Mouse (Mus musculus): ENCODE measurements at regions not wholly inside any gene's neighbourhood (a gene's known extent, or its start where the extent isn't known, plus 50 kb on each side); places are given as distances from the start of the nearest gene placed in this dataset.

- Histone ChIP-seq H3K27me3 (no peaks in the 10 kb centered on the region), H3K4me3 (no peak overlapping the region), H3K9me3 (no peaks in the 10 kb centered on the region), H3K36me3 (no peaks in the 10 kb centered on the region), H3K4me2 (no peak overlapping the region), H3K9ac (no peak overlapping the region), H3K27ac (no peak overlapping the region), H3K4me1 (replicated peaks) (no peaks in the 10 kb centered on the region)
- no peak for ATAC-seq (ENCODE audit: low FRiP score)
- WGBS, result 87% methylated on average over 10 of the region's 10 CpGs
Observed at GRCm38 (mm10) chr10:118739849-118740481, 130.0 kb downstream of the Dyrk2 start.

GRCm38 (mm10) chr10:118743831-118744230, 126.2 kb downstream of the Dyrk2 start:
- 93% methylated on average over 9 of the region's 9 CpGs for WGBS
- no peaks in the 10 kb centered on the region for H3K27me3 ChIP-seq
- no peak overlapping the region for H3K27ac ChIP-seq
- no peaks in the 10 kb centered on the region for H3K36me3 ChIP-seq
- ATAC-seq (ENCODE audit: low FRiP score), result no peak
- H3K4me3 ChIP-seq, result no peak overlapping the region
- H3K4me1 ChIP-seq (replicated peaks), result peaks cover 7% of the 10 kb centered on the region
- H3K4me2 ChIP-seq, result no peak overlapping the region
- H3K9ac ChIP-seq, result no peak overlapping the region
- no peaks in the 10 kb centered on the region for H3K9me3 ChIP-seq

- H3K27me3 ChIP-seq, result no peaks in the 10 kb centered on the region
- H3K9ac ChIP-seq, result no peak overlapping the region
- H3K27ac ChIP-seq, result no peak overlapping the region
- ATAC-seq (ENCODE audit: low FRiP score), result no peak
- 55% methylated on average over 4 of the region's 4 CpGs for WGBS
- no peak overlapping the region for H3K4me2 ChIP-seq
- H3K4me1 ChIP-seq (replicated peaks), result peaks cover 7% of the 10 kb centered on the region
- no peaks in the 10 kb centered on the region for H3K36me3 ChIP-seq
- H3K9me3 ChIP-seq, result no peaks in the 10 kb centered on the region
- H3K4me3 ChIP-seq, result no peak overlapping the region
Observed at GRCm38 (mm10) chr10:118746719-118747395, 123.2 kb downstream of the Dyrk2 start.

GRCm38 (mm10) chr10:118749039-118749438, 121.0 kb downstream of the Dyrk2 start:
- no peaks in the 10 kb centered on the region for H3K36me3 ChIP-seq
- no peak overlapping the region for H3K4me2 ChIP-seq
- H3K4me3 ChIP-seq, result no peak overlapping the region
- H3K27ac ChIP-seq, result no peak overlapping the region
- ATAC-seq (ENCODE audit: low FRiP score), result no peak
- 88% methylated on average over 1 of the region's 1 CpGs for WGBS
- no peaks in the 10 kb centered on the region for H3K9me3 ChIP-seq
- peaks cover 7% of the 10 kb centered on the region for H3K4me1 ChIP-seq (replicated peaks)
- no peak overlapping the region for H3K9ac ChIP-seq
- H3K27me3 ChIP-seq, result no peaks in the 10 kb centered on the region

- Histone ChIP-seq H3K9ac (no peak overlapping the region), H3K4me2 (no peak overlapping the region), H3K4me1 (replicated peaks) (peaks cover 7% of the 10 kb centered on the region), H3K9me3 (no peaks in the 10 kb centered on the region), H3K27me3 (no peaks in the 10 kb centered on the region), H3K27ac (no peak overlapping the region), H3K36me3 (no peaks in the 10 kb centered on the region), H3K4me3 (no peak overlapping the region)
- no peak for ATAC-seq (ENCODE audit: low FRiP score)
- WGBS, result 65% methylated on average over 6 of the region's 6 CpGs
Observed at GRCm38 (mm10) chr10:118749756-118750155, 120.3 kb downstream of the Dyrk2 start.

GRCm38 (mm10) chr10:118751110-118751509, 118.9 kb downstream of the Dyrk2 start:
- ATAC-seq (ENCODE audit: low FRiP score), result no peak
- no peak overlapping the region for H3K9ac ChIP-seq
- H3K9me3 ChIP-seq, result no peaks in the 10 kb centered on the region
- no peak overlapping the region for H3K4me2 ChIP-seq
- H3K36me3 ChIP-seq, result no peaks in the 10 kb centered on the region
- H3K27ac ChIP-seq, result no peak overlapping the region
- WGBS, result 89% methylated on average over 2 of the region's 2 CpGs
- H3K4me3 ChIP-seq, result no peak overlapping the region
- H3K27me3 ChIP-seq, result no peaks in the 10 kb centered on the region
- peaks cover 7% of the 10 kb centered on the region for H3K4me1 ChIP-seq (replicated peaks)

- WGBS, result 76% methylated on average over 5 of the region's 5 CpGs
Observed at GRCm38 (mm10) chr10:118753061-118753775, 116.8 kb downstream of the Dyrk2 start.

GRCm38 (mm10) chr10:118754791-118755190, 115.2 kb downstream of the Dyrk2 start:
- WGBS, result 90% methylated on average over 13 of the region's 13 CpGs
- H3K4me2 ChIP-seq, result no peak overlapping the region

More at GRCm38 (mm10) chr10:118753061-118753775, 116.8 kb downstream of the Dyrk2 start:
- no peak for ATAC-seq (ENCODE audit: low FRiP score)
- Histone ChIP-seq H3K27me3 (no peaks in the 10 kb centered on the region), H3K27ac (no peak overlapping the region), H3K4me2 (no peak overlapping the region), H3K4me3 (no peak overlapping the region), H3K9me3 (no peaks in the 10 kb centered on the region), H3K9ac (no peak overlapping the region), H3K36me3 (no peaks in the 10 kb centered on the region), H3K4me1 (replicated peaks) (no peaks in the 10 kb centered on the region)

GRCm38 (mm10) chr10:118758825-118759471, 111.1 kb downstream of the Dyrk2 start:
- whole genome bisulfite sequencing, result 82% methylated on average over 18 of the region's 18 CpGs
- H3K27ac ChIP-seq, result no peak overlapping the region
- peak; percentile 57 for ATAC-seq (ENCODE audit: low FRiP score)
- peaks cover 3% of the 10 kb centered on the region for H3K4me1 ChIP-seq (replicated peaks)
- H3K9ac ChIP-seq, result no peak overlapping the region
- no peak overlapping the region for H3K4me3 ChIP-seq
- H3K9me3 ChIP-seq, result no peaks in the 10 kb centered on the region
- no peak overlapping the region for H3K4me2 ChIP-seq
- H3K36me3 ChIP-seq, result no peaks in the 10 kb centered on the region
- H3K27me3 ChIP-seq, result no peaks in the 10 kb centered on the region

More at GRCm38 (mm10) chr10:118754791-118755190, 115.2 kb downstream of the Dyrk2 start:
- ATAC-seq (ENCODE audit: low FRiP score), result no peak
- Histone ChIP-seq H3K4me1 (replicated peaks) (no peaks in the 10 kb centered on the region), H3K9me3 (no peaks in the 10 kb centered on the region), H3K27me3 (no peaks in the 10 kb centered on the region), H3K27ac (no peak overlapping the region), H3K9ac (no peak overlapping the region), H3K4me3 (no peak overlapping the region), H3K36me3 (no peaks in the 10 kb centered on the region)

- Histone ChIP-seq H3K9me3 (no peaks in the 10 kb centered on the region), H3K4me1 (replicated peaks) (peaks cover 3% of the 10 kb centered on the region), H3K4me3 (no peak overlapping the region), H3K36me3 (no peaks in the 10 kb centered on the region), H3K9ac (no peak overlapping the region), H3K27me3 (no peaks in the 10 kb centered on the region), H3K4me2 (no peak overlapping the region), H3K27ac (no peak overlapping the region)
- ATAC-seq (ENCODE audit: low FRiP score), result no peak
- 45% methylated on average over 8 of the region's 8 CpGs for WGBS
Observed at GRCm38 (mm10) chr10:118760441-118760840, 109.6 kb downstream of the Dyrk2 start.

GRCm38 (mm10) chr10:118761101-118761868, 108.7 kb downstream of the Dyrk2 start:
- WGBS, result 88% methylated on average over 10 of the region's 10 CpGs
- Histone ChIP-seq H3K36me3 (no peaks in the 10 kb centered on the region), H3K27ac (no peak overlapping the region), H3K4me1 (replicated peaks) (peaks cover 3% of the 10 kb centered on the region), H3K9ac (no peak overlapping the region), H3K4me3 (no peak overlapping the region), H3K9me3 (no peaks in the 10 kb centered on the region), H3K4me2 (no peak overlapping the region), H3K27me3 (no peaks in the 10 kb centered on the region)
- no peak for ATAC-seq (ENCODE audit: low FRiP score)

- Histone ChIP-seq H3K4me3 (no peak overlapping the region), H3K36me3 (no peaks in the 10 kb centered on the region), H3K27ac (no peak overlapping the region), H3K9ac (no peak overlapping the region), H3K4me2 (no peak overlapping the region), H3K9me3 (no peaks in the 10 kb centered on the region), H3K4me1 (replicated peaks) (peaks cover 3% of the 10 kb centered on the region), H3K27me3 (no peaks in the 10 kb centered on the region)
- WGBS, result 92% methylated on average over 9 of the region's 9 CpGs
- ATAC-seq (ENCODE audit: low FRiP score), result no peak
Observed at GRCm38 (mm10) chr10:118765051-118765450, 105.0 kb downstream of the Dyrk2 start.

All from hindbrain, embryonic 13.5 days (tissue).